Mouse (Mus musculus) forebrain, embryonic 11.5 days (tissue): Measurements from ENCODE around the gene Cpxm2. TPM values are rescaled to one million over a fixed set of nuclear protein-coding genes. Genes with fewer than 3 reads are reported as not detected.

Experiments
- ATAC-seq: fragments of 200-750 bp; cut with Nextera tagmentation; replicated peaks from 2 replicates; pipeline ENCODE4 v1.8.0; 2017; ENCODE audit warnings: moderate TSS enrichment; ENCODE audit not compliant: low FRiP score
- DNase-seq: peaks from one replicate; pipeline ENCODE4 v3.0.0-alpha.2; 2017; ENCODE audit warnings: low spot score
- H3K27ac ChIP-seq: fragments of 300-500 bp; sonication (generic); 2 replicates; pipeline ENCODE4 v1.5.1; 2014; ENCODE audit warnings: low read depth, low read length
- H3K27me3 ChIP-seq: fragments of 300-500 bp; sonication (generic); 2 replicates; pipeline ENCODE4 v1.6.1; 2014; ENCODE audit warnings: mild to moderate bottlenecking, low read length, mixed read lengths; ENCODE audit not compliant: control insufficient read depth, insufficient read depth
- H3K36me3 ChIP-seq: fragments of 300-500 bp; sonication (generic); 2 replicates; pipeline ENCODE4 v1.6.1; 2014; ENCODE audit warnings: mild to moderate bottlenecking, low read length, moderate library complexity, mixed read lengths; ENCODE audit not compliant: control insufficient read depth, insufficient read depth
- H3K4me1 ChIP-seq: fragments of 300-500 bp; sonication (generic); replicated peaks from 2 replicates; pipeline ENCODE4 v1.6.1; 2014; ENCODE audit warnings: low read length, mixed read lengths; ENCODE audit not compliant: control insufficient read depth, insufficient read depth
- H3K4me2 ChIP-seq: fragments of 300-500 bp; sonication (generic); 2 replicates; pipeline ENCODE4 v1.6.1; 2014; ENCODE audit warnings: low read depth, mild to moderate bottlenecking, low read length, moderate library complexity, mixed read lengths; ENCODE audit not compliant: severe bottlenecking
- H3K4me3 ChIP-seq: fragments of 300-500 bp; sonication (generic); 2 replicates; pipeline ENCODE4 v1.5.1; 2014; ENCODE audit warnings: low read depth, low read length
- H3K9ac ChIP-seq: fragments of 300-500 bp; sonication (generic); 2 replicates; pipeline ENCODE4 v1.6.1; 2014; ENCODE audit warnings: low read length
- H3K9me3 ChIP-seq: fragments of 300-500 bp; sonication (generic); 2 replicates; pipeline ENCODE4 v1.6.1; 2016; ENCODE audit warnings: low read length, mixed read lengths; ENCODE audit not compliant: control insufficient read depth
- WGBS: fragments of 180-500 bp; shearing (Covaris S2); extraction: QIAGEN DNeasy Blood & Tissue Kit; methylation state at CpG from one replicate; pipeline ENCODE4 v1.1.7; 2014; 5-methylcytosine and 5-hydroxymethylcytosine counted together
- polyA plus RNA-seq: library from polyadenylated mRNA; unstranded; fragments of >200 nt; fragmentation: Nextera tagmentation; extraction: Ambion mirVana; gene quantifications from 2 replicates; pipeline ENCODE4 v1.2.1, GENCODE M21; 2014

Gene Cpxm2
- 2.9 and 3.7 TPM in 2 replicates for polyA plus RNA-seq

GRCm38 (mm10) chr7:132154368-132154961 lies at the start of gene Cpxm2:
Cpxm2 (minus strand) TSS chr7:132154739.
- Histone ChIP-seq H3K9me3 (no peaks in the 10 kb centered on the region), H3K4me2 (peak within 1 kb of the TSS; percentile 86), H3K4me1 (peaks cover 7% of the 10 kb centered on the region; the same call in 1 of the 2 replicates), H3K27me3 (peaks cover 21% of the 10 kb centered on the region), H3K4me3 (peak within 1 kb of the TSS; percentile 33), H3K27ac (no peak within 1 kb of the TSS), H3K36me3 (no peaks in the 10 kb centered on the region), H3K9ac (peak within 1 kb of the TSS; percentile 53; the same call in 1 of the 2 replicates)
- WGBS, result 3% methylated on average over 42 of the region's 43 CpGs
- ATAC-seq (no peak), DNase-seq (peak; percentile 57)

- WGBS, result 64% methylated on average over 1 of the region's 1 CpGs
- Histone ChIP-seq H3K4me3 (no peak overlapping the region), H3K9me3 (no peaks in the 10 kb centered on the region), H3K27me3 (no peaks in the 10 kb centered on the region), H3K4me2 (no peak overlapping the region), H3K4me1 (no peaks in the 10 kb centered on the region), H3K9ac (no peak overlapping the region), H3K36me3 (no peaks in the 10 kb centered on the region), H3K27ac (no peak overlapping the region)
- DNase-seq (no peak), ATAC-seq (no peak)
Measured at GRCm38 (mm10) chr7:132204073-132204612, 49.6 kb upstream of the Cpxm2 start.

DNA sequence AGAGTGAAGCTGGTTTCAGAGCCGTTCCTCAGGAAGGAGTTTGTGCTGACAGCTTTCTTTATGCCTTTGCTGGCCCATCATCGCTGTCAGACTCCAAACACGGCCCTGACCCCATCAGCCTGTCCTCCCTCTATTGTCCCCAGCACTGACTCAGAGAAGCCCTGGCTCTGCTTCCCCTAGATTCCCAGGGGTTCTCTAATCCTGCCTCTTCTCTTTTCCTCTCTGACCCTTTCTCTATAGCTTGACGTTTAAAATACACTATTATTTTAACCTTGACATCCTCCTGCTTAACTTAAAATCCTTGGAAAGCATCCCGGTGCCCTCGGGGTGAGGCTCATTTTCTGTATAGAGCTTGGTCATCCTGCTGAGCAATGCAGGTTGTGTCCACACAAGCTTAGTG lies 45.1 kb upstream of the Cpxm2 start:
- no peak overlapping the region for H3K4me3 ChIP-seq
- no peak overlapping the region for H3K27ac ChIP-seq
- H3K36me3 ChIP-seq, result no peaks in the 10 kb centered on the region
- H3K9ac ChIP-seq, result no peak overlapping the region
- ATAC-seq (no peak), DNase-seq (no peak)
- H3K9me3 ChIP-seq, result no peaks in the 10 kb centered on the region
- WGBS, result 36% methylated on average over 6 of the region's 6 CpGs
- H3K4me1 ChIP-seq, result no peaks in the 10 kb centered on the region
- H3K4me2 ChIP-seq, result no peak overlapping the region
- H3K27me3 ChIP-seq, result no peaks in the 10 kb centered on the region

GRCm38 (mm10) chr7:132198806-132199205 lies 44.3 kb upstream of the Cpxm2 start:
- no peaks in the 10 kb centered on the region for H3K27me3 ChIP-seq
- WGBS, result 92% methylated on average over 1 of the region's 1 CpGs
- no peaks in the 10 kb centered on the region for H3K9me3 ChIP-seq
- H3K4me2 ChIP-seq, result no peak overlapping the region
- H3K9ac ChIP-seq, result no peak overlapping the region
- no peaks in the 10 kb centered on the region for H3K36me3 ChIP-seq
- ATAC-seq (no peak), DNase-seq (no peak)
- no peak overlapping the region for H3K4me3 ChIP-seq
- no peaks in the 10 kb centered on the region for H3K4me1 ChIP-seq
- H3K27ac ChIP-seq, result no peak overlapping the region

- no peak overlapping the region for H3K4me2 ChIP-seq
- H3K27ac ChIP-seq, result no peak overlapping the region
- no peak for DNase-seq
- no peaks in the 10 kb centered on the region for H3K36me3 ChIP-seq
- H3K9me3 ChIP-seq, result no peaks in the 10 kb centered on the region
- H3K4me3 ChIP-seq, result no peak overlapping the region
- no peaks in the 10 kb centered on the region for H3K27me3 ChIP-seq
- H3K4me1 ChIP-seq, result no peaks in the 10 kb centered on the region
- no peak for ATAC-seq
- 59% methylated on average over 7 of the region's 7 CpGs for WGBS
- H3K9ac ChIP-seq, result no peak overlapping the region
Measured at GRCm38 (mm10) chr7:132197817-132198475, 43.4 kb upstream of the Cpxm2 start.

DNA sequence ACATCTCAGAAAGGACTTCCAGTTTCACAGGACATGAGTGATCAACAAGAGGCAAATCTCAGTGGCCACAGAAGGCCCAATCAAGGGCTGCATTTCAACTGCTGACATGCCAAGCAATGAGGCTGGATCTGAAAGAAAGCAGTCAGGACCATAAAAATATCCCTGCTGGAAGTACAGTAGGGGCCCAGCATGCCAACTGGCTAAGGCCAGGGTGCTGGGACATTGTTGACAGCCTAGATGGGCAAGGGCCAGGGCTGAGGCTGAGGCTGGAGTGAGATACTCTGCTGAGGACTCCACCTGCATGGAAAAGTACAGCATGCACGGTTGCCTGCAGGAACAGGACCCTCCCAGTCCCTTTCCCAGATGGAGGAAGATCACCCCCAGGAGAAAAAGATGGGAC lies 42.0 kb upstream of the Cpxm2 start:
- no peaks in the 10 kb centered on the region for H3K36me3 ChIP-seq
- no peak overlapping the region for H3K4me2 ChIP-seq
- no peak overlapping the region for H3K4me3 ChIP-seq
- H3K27me3 ChIP-seq, result no peaks in the 10 kb centered on the region
- no peaks in the 10 kb centered on the region for H3K9me3 ChIP-seq
- no peaks in the 10 kb centered on the region for H3K4me1 ChIP-seq
- 89% methylated on average over 1 of the region's 1 CpGs for WGBS
- H3K9ac ChIP-seq, result no peak overlapping the region
- H3K27ac ChIP-seq, result no peak overlapping the region
- no peak for ATAC-seq
- no peak for DNase-seq

DNA sequence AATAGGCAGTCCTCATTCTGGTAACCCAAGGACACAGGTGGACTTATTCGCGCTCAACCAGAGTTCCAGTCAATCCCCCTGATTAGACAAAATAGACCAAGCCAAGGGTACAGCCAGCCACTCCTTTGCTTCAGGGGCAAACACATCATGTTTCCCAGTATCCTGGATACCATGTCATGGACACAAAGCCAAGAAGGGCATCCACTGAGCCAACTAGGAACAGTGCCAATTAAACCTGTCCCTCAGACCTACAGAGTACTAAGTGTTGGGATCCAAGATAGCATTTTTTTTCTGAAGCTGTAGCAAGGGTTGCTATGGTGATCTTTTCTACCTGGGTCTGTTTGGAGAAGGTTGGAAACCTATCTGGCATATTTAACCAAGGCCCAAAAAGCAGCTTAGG lies 39.1 kb upstream of the Cpxm2 start:
- Histone ChIP-seq H3K4me3 (no peak overlapping the region), H3K27ac (no peak overlapping the region), H3K9ac (no peak overlapping the region), H3K4me1 (no peaks in the 10 kb centered on the region), H3K4me2 (no peak overlapping the region), H3K36me3 (no peaks in the 10 kb centered on the region), H3K9me3 (no peaks in the 10 kb centered on the region), H3K27me3 (no peaks in the 10 kb centered on the region)
- 92% methylated on average over 2 of the region's 2 CpGs for WGBS
- no peak for ATAC-seq
- no peak for DNase-seq

- ATAC-seq (no peak), DNase-seq (no peak)
- H3K36me3 ChIP-seq, result no peaks in the 10 kb centered on the region
- H3K27ac ChIP-seq, result no peak overlapping the region
- no peaks in the 10 kb centered on the region for H3K4me1 ChIP-seq
- H3K27me3 ChIP-seq, result no peaks in the 10 kb centered on the region
- WGBS, result 65% methylated on average over 3 of the region's 3 CpGs
- no peak overlapping the region for H3K4me3 ChIP-seq
- no peak overlapping the region for H3K9ac ChIP-seq
- H3K9me3 ChIP-seq, result no peaks in the 10 kb centered on the region
- H3K4me2 ChIP-seq, result no peak overlapping the region
Measured at GRCm38 (mm10) chr7:132187456-132187855, 32.9 kb upstream of the Cpxm2 start.
